Mouse (Mus musculus) thymus, postnatal 0 days (tissue): ENCODE data around the gene Sugp2. TPM values are rescaled to one million over a fixed set of nuclear protein-coding genes. Genes with fewer than 3 reads are reported as not detected.
A peak's percentile ranks its signal among the peaks of the same experiment; 100 is the strongest.

Experiments
- DNase-seq: peaks from one replicate; pipeline ENCODE4 v3.0.0-alpha.2; 2015; ENCODE audit warnings: low spot score
- polyA plus RNA-seq: library from polyadenylated mRNA; unstranded; fragments of >200 nt; fragmentation: Nextera tagmentation; extraction: Ambion mirVana; gene quantifications from 2 replicates; pipeline ENCODE4 v1.2.1, GENCODE M21; 2015

Sugp2 gene
- polyA plus RNA-seq, 1 experiment from 2014 or later, result 34.5 TPM

- no peak for DNase-seq
These were observed 13.7 kb upstream of the Sugp2 start for GRCm38 (mm10) chr8:70220236-70220840.

- DNase-seq, result no peak
These were observed 13.1 kb upstream of the Sugp2 start for GRCm38 (mm10) chr8:70220911-70221310.

GRCm38 (mm10) chr8:70222041-70222440 is 12.0 kb upstream of the Sugp2 start:
- DNase-seq, result no peak

GRCm38 (mm10) chr8:70223341-70223740 is 10.7 kb upstream of the Sugp2 start:
- DNase-seq, result no peak

GRCm38 (mm10) chr8:70227997-70228396 is 6.0 kb upstream of the Sugp2 start:
- no peak for DNase-seq

GRCm38 (mm10) chr8:70230837-70231236 is 3.2 kb upstream of the Sugp2 start:
- no peak for DNase-seq

- DNase-seq, result no peak
These were observed 420 bp upstream of the Sugp2 start for GRCm38 (mm10) chr8:70233606-70234005.

- DNase-seq, result no peak
These were observed 729 bp downstream of the Sugp2 start for GRCm38 (mm10) chr8:70234781-70235128.

- DNase-seq, result no peak
These were observed 3.8 kb downstream of the Sugp2 start for GRCm38 (mm10) chr8:70237842-70238241.

- peak; percentile 21 for DNase-seq
These were observed 6.6 kb downstream of the Sugp2 start for GRCm38 (mm10) chr8:70240642-70241041.

- DNase-seq, result no peak
These were observed 12.6 kb downstream of the Sugp2 start for GRCm38 (mm10) chr8:70246622-70247021.

- DNase-seq, result no peak
These were observed 13.8 kb downstream of the Sugp2 start for GRCm38 (mm10) chr8:70247841-70248240.

GRCm38 (mm10) chr8:70254628-70255027 is 20.6 kb downstream of the Sugp2 start:
- no peak for DNase-seq

- no peak for DNase-seq
These were observed 23.4 kb downstream of the Sugp2 start for GRCm38 (mm10) chr8:70257456-70257855.

GRCm38 (mm10) chr8:70258600-70258999 is 24.6 kb downstream of the Sugp2 start:
- DNase-seq, result no peak

- DNase-seq, result no peak
These were observed 25.0 kb downstream of the Sugp2 start for GRCm38 (mm10) chr8:70259043-70259442.

GRCm38 (mm10) chr8:70267674-70268073 is 33.6 kb downstream of the Sugp2 start:
- DNase-seq, result no peak

GRCm38 (mm10) chr8:70268311-70268710 is 34.3 kb downstream of the Sugp2 start:
- no peak for DNase-seq

GRCm38 (mm10) chr8:70268799-70269565 is 35.0 kb downstream of the Sugp2 start:
- peak; percentile 46 for DNase-seq

GRCm38 (mm10) chr8:70272949-70273348 is 38.9 kb downstream of the Sugp2 start:
- DNase-seq, result peak; percentile 39

- no peak for DNase-seq
These were observed 40.3 kb downstream of the Sugp2 start for GRCm38 (mm10) chr8:70274350-70274749.

GRCm38 (mm10) chr8:70276476-70276875 is 42.5 kb downstream of the Sugp2 start:
- DNase-seq, result no peak

- no peak for DNase-seq
These were observed 44.1 kb downstream of the Sugp2 start for GRCm38 (mm10) chr8:70278175-70278574.
